ENCODE assay signal across 7 mouse cellular contexts in the genomic region with DNA sequence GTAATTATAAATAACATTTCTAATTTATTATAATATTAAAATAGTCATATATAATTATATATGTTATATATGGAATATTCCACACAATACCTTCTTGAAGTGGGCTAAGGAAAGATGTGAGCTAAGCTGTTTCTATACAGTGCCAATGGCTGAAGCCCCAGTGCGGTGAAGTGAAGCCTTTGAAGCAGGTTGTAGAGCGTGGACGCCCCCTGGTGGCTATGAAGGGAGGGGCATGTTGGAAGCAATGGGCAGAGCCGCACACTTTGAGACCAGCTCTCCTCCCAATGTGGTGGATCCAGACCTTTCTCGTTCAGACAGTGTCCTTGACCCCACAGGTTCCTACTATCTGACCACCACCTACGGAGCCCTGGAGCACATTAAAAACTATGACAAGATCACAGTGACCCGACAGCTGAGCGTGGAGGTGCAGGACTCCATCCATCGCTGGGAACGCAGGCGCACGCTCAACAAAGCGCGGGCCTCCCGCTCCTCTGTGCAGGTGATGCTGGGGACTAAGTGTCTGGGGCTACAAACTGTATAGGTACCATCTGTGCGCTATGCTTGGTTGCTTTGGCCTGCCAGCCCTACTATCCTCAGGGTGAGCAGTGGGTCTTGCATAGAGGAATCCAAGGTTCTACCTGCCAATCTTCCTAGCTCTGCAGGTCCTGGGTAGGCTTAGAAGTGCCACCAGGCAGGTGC. TPM values are rescaled to one million over a fixed set of nuclear protein-coding genes. Genes with fewer than 3 reads are reported as not detected.
A peak's percentile ranks its signal among the peaks of the same experiment; 100 is the strongest.
DNase-seq lines count a peak whose midpoint lies in the region; ATAC-seq and TF ChIP-seq lines count a peak whose summit lies in the region.

No protein-coding gene starts in this region.

- no peak overlapping the region for H3K4me3 ChIP-seq in midbrain, embryonic 13.5 days (replicated peaks)
- H3K4me3 ChIP-seq in small intestine, adult 2 months (ENCODE audit: low read depth, low read length): no peak overlapping the region

- TF ChIP-seq POLR2A in small intestine, adult 2 months (IDR thresholded peaks at IDR 0.05; ENCODE audit: low read depth, low read length): no peak

- intact Hi-C loops in gastrocnemius, postnatal 36 days (cut with DNase I): loop anchor here (5.0 kb wide), 1 partner anchor 205 kb away; no protein-coding TSS in a partner anchor
- intact Hi-C loops in left cerebral cortex, postnatal 4 days (cut with DNase I): loop anchor here (5.0 kb wide), 2 partner anchors 380 to 405 kb away; no protein-coding TSS in a partner anchor

- no peak overlapping the region for H3K4me2 ChIP-seq in midbrain, embryonic 13.5 days (replicated peaks)

- DNase-seq in adrenal gland, adult 8-10 months: peak; percentile 55
- DNase-seq in embryo, embryonic 11 days: peak; percentile 86
- peak; percentile 76 to 78 for DNase-seq in gastrocnemius, postnatal 36 days
- DNase-seq in kidney, adult 11 months: peak; percentile 59
- DNase-seq in left cerebral cortex, postnatal 4 days: peak; percentile 91

- no peak overlapping the region for H3K27ac ChIP-seq in midbrain, embryonic 13.5 days
- H3K27ac ChIP-seq in small intestine, adult 2 months (ENCODE audit: insufficient read depth, low read depth, low read length): no peak overlapping the region

- no peaks in the 10 kb centered on the region for H3K4me1 ChIP-seq in midbrain, embryonic 13.5 days (replicated peaks)
- H3K4me1 ChIP-seq in small intestine, adult 2 months (ENCODE audit: control insufficient read depth, insufficient read depth, insufficient read length, low read length): no peaks in the 10 kb centered on the region

- no peaks in the 10 kb centered on the region for H3K9me3 ChIP-seq in midbrain, embryonic 13.5 days

- peaks cover 11% of the 10 kb centered on the region; the same call in 1 of the 2 replicates for H3K27me3 ChIP-seq in midbrain, embryonic 13.5 days
- no peaks in the 10 kb centered on the region for H3K27me3 ChIP-seq in small intestine, adult 2 months (ENCODE audit: control insufficient read depth, insufficient read depth, low read length)

- WGBS in midbrain, embryonic 13.5 days: 46% methylated on average over 16 of the region's 16 CpGs
- 63% methylated on average over 16 of the region's 16 CpGs for WGBS in small intestine, adult 2 months

- no peak overlapping the region for H3K9ac ChIP-seq in midbrain, embryonic 13.5 days (replicated peaks)

- peak; percentile 81 for ATAC-seq in midbrain, embryonic 13.5 days

- no peaks in the 10 kb centered on the region for H3K36me3 ChIP-seq in midbrain, embryonic 13.5 days
- peaks cover 5% of the 10 kb centered on the region; the same call in 1 of the 2 replicates for H3K36me3 ChIP-seq in small intestine, adult 2 months (ENCODE audit: control insufficient read depth, insufficient read depth, low read length)

- peak; percentile 91; the same call in 1 of the 2 replicates for TF ChIP-seq CTCF in small intestine, adult 2 months (IDR thresholded peaks at IDR 0.05; ENCODE audit: extremely low read depth, insufficient read length, insufficient replicate concordance, low read depth, low read length)

RNA-seq across cellular contexts. Expression of gene Lgmn, which starts 52.2 kb away (rescaled TPM):
- total RNA-seq in adrenal gland, adult 8-10 months (2022): 100 to 1,000 TPM; 135 to 148 (median 141) TPM
- 10 to 100 TPM; 26.2 to 27.7 TPM for total RNA-seq in gastrocnemius, postnatal 36 days (2021)
- 10 to 100 TPM; 65.7 to 72.1 TPM for total RNA-seq in left cerebral cortex, postnatal 4 days (2021)
- 55.9 and 64.7 TPM in 2 replicates for polyA plus RNA-seq in midbrain, embryonic 13.5 days (2015; fragmentation: Nextera tagmentation; extraction: Ambion mirVana)
- polyA plus RNA-seq in small intestine, adult 2 months (2012; rRNA removed): 48.6 and 70.2 TPM in 2 replicates
